Mouse (Mus musculus): ENCODE data around the gene Gm4779. TPM values are rescaled to one million over a fixed set of nuclear protein-coding genes. Genes with fewer than 3 reads are reported as not detected.

Gene Gm4779
- polyA plus RNA-seq, 2 experiments: 0.06 TPM

GRCm38 (mm10) chrX:101765111-101765510 is 29.1 kb downstream of the Gm4779 start:
- H3K4me1 ChIP-seq (replicated peaks; ENCODE audit: control insufficient read depth in 2 of 2, insufficient read depth in 2 of 2, low read length in 1 of 2): no peaks in the 10 kb centered on the region
- no peak for DNase-seq (ENCODE audit: low read depth in 3 of 3, low spot score in 3 of 3)
- no peaks in the 10 kb centered on the region for H3K27me3 ChIP-seq (ENCODE audit: control insufficient read depth, insufficient read depth, low read length)
- no peaks in the 10 kb centered on the region for H3K9me3 ChIP-seq (ENCODE audit: control insufficient read depth, low read length)
- H3K27ac ChIP-seq: no peak overlapping the region
- no peak for ATAC-seq (ENCODE audit: insufficient read depth)
- H3K36me3 ChIP-seq (replicated peaks; ENCODE audit: control insufficient read depth, insufficient read depth, low read depth): no peaks in the 10 kb centered on the region
- no peak overlapping the region for H3K4me2 ChIP-seq (ENCODE audit: low read depth)
- WGBS (ENCODE audit: insufficient replicate concordance): 74% methylated on average over 4 of the region's 4 CpGs
- TF ChIP-seq EP300 (IDR thresholded peaks at IDR 0.05; ENCODE audit: low read depth) (no peak), CTCF (IDR thresholded peaks at IDR 0.05; ENCODE audit: low read depth) (no peak)
- H3K4me3 ChIP-seq (ENCODE audit: insufficient read depth in 1 of 2, low read depth in 2 of 2, low read length in 2 of 2): no peak overlapping the region
- H3K9ac ChIP-seq (replicated peaks): no peak overlapping the region

- Histone ChIP-seq H3K9me3 (ENCODE audit: control insufficient read depth, low read length) (no peaks in the 10 kb centered on the region), H3K27me3 (ENCODE audit: control insufficient read depth, insufficient read depth, low read length) (no peaks in the 10 kb centered on the region), H3K4me3 (ENCODE audit: insufficient read depth in 1 of 2, low read depth in 2 of 2, low read length in 2 of 2) (no peak overlapping the region), H3K27ac (no peak overlapping the region), H3K4me1 (replicated peaks; ENCODE audit: control insufficient read depth in 2 of 2, insufficient read depth in 2 of 2, low read length in 1 of 2) (no peaks in the 10 kb centered on the region), H3K36me3 (replicated peaks; ENCODE audit: control insufficient read depth, insufficient read depth, low read depth) (no peaks in the 10 kb centered on the region), H3K9ac (replicated peaks) (no peak overlapping the region), H3K4me2 (ENCODE audit: low read depth) (no peak overlapping the region)
- ATAC-seq (ENCODE audit: insufficient read depth): no peak
- TF ChIP-seq CTCF (IDR thresholded peaks at IDR 0.05; ENCODE audit: low read depth): no peak
- no peak for TF ChIP-seq EP300 (IDR thresholded peaks at IDR 0.05; ENCODE audit: low read depth)
- no peak for DNase-seq (ENCODE audit: low read depth in 3 of 3, low spot score in 3 of 3)
- 42% methylated on average over 5 of the region's 5 CpGs for WGBS (ENCODE audit: insufficient replicate concordance)
These were observed 29.6 kb downstream of the Gm4779 start for GRCm38 (mm10) chrX:101764621-101765020.

- Histone ChIP-seq H3K9me3 (ENCODE audit: control insufficient read depth, low read length) (no peaks in the 10 kb centered on the region), H3K4me2 (ENCODE audit: low read depth) (no peak overlapping the region), H3K27ac (no peak overlapping the region), H3K4me1 (replicated peaks; ENCODE audit: control insufficient read depth in 2 of 2, insufficient read depth in 2 of 2, low read length in 1 of 2) (no peaks in the 10 kb centered on the region), H3K27me3 (ENCODE audit: control insufficient read depth, insufficient read depth, low read length) (no peaks in the 10 kb centered on the region), H3K9ac (replicated peaks) (no peak overlapping the region), H3K4me3 (ENCODE audit: insufficient read depth in 1 of 2, low read depth in 2 of 2, low read length in 2 of 2) (no peak overlapping the region), H3K36me3 (replicated peaks; ENCODE audit: control insufficient read depth, insufficient read depth, low read depth) (no peaks in the 10 kb centered on the region)
- DNase-seq (ENCODE audit: low read depth in 3 of 3, low spot score in 3 of 3) (no peak), ATAC-seq (ENCODE audit: insufficient read depth) (no peak)
- WGBS (ENCODE audit: insufficient replicate concordance): 68% methylated on average over 5 of the region's 5 CpGs
- TF ChIP-seq CTCF (IDR thresholded peaks at IDR 0.05; ENCODE audit: low read depth): no peak
- no peak for TF ChIP-seq EP300 (IDR thresholded peaks at IDR 0.05; ENCODE audit: low read depth)
These were observed 39.7 kb downstream of the Gm4779 start for GRCm38 (mm10) chrX:101754478-101754877.

GRCm38 (mm10) chrX:101750144-101750543 is 44.1 kb downstream of the Gm4779 start:
- DNase-seq (ENCODE audit: low read depth in 3 of 3, low spot score in 3 of 3) (no peak), ATAC-seq (ENCODE audit: insufficient read depth) (no peak)
- Histone ChIP-seq H3K4me2 (ENCODE audit: low read depth) (no peak overlapping the region), H3K36me3 (replicated peaks; ENCODE audit: control insufficient read depth, insufficient read depth, low read depth) (no peaks in the 10 kb centered on the region), H3K4me3 (ENCODE audit: insufficient read depth in 1 of 2, low read depth in 2 of 2, low read length in 2 of 2) (no peak overlapping the region), H3K9ac (replicated peaks) (no peak overlapping the region), H3K27ac (no peak overlapping the region), H3K9me3 (ENCODE audit: control insufficient read depth, low read length) (no peaks in the 10 kb centered on the region), H3K4me1 (replicated peaks; ENCODE audit: control insufficient read depth in 2 of 2, insufficient read depth in 2 of 2, low read length in 1 of 2) (no peaks in the 10 kb centered on the region), H3K27me3 (ENCODE audit: control insufficient read depth, insufficient read depth, low read length) (no peaks in the 10 kb centered on the region)
- 60% methylated on average over 4 of the region's 4 CpGs for WGBS (ENCODE audit: insufficient replicate concordance)
- no peak for TF ChIP-seq CTCF (IDR thresholded peaks at IDR 0.05; ENCODE audit: low read depth)
- no peak for TF ChIP-seq EP300 (IDR thresholded peaks at IDR 0.05; ENCODE audit: low read depth)

- no peaks in the 10 kb centered on the region for H3K4me1 ChIP-seq (replicated peaks; ENCODE audit: control insufficient read depth in 2 of 2, insufficient read depth in 2 of 2, low read length in 1 of 2)
- no peak overlapping the region for H3K4me3 ChIP-seq (ENCODE audit: insufficient read depth in 1 of 2, low read depth in 2 of 2, low read length in 2 of 2)
- no peaks in the 10 kb centered on the region; the same call in 1 of the 2 replicates for H3K27me3 ChIP-seq (ENCODE audit: control insufficient read depth, insufficient read depth, low read length)
- 27% methylated on average over 1 of the region's 2 CpGs for WGBS (ENCODE audit: insufficient replicate concordance)
- H3K27ac ChIP-seq: no peak overlapping the region
- no peak overlapping the region for H3K9ac ChIP-seq (replicated peaks)
- no peak for TF ChIP-seq CTCF (IDR thresholded peaks at IDR 0.05; ENCODE audit: low read depth)
- no peak for TF ChIP-seq EP300 (IDR thresholded peaks at IDR 0.05; ENCODE audit: low read depth)
- DNase-seq (ENCODE audit: low read depth in 3 of 3, low spot score in 3 of 3) (no peak), ATAC-seq (ENCODE audit: insufficient read depth) (no peak)
- no peak overlapping the region for H3K4me2 ChIP-seq (ENCODE audit: low read depth)
- no peaks in the 10 kb centered on the region for H3K9me3 ChIP-seq (ENCODE audit: control insufficient read depth, low read length)
- no peaks in the 10 kb centered on the region for H3K36me3 ChIP-seq (replicated peaks; ENCODE audit: control insufficient read depth, insufficient read depth, low read depth)
These were observed 53.2 kb downstream of the Gm4779 start for GRCm38 (mm10) chrX:101741064-101741433.

Measured in liver, embryonic 14.5 days (tissue).